Mouse (Mus musculus) left cerebral cortex, adult 2 months (tissue): ENCODE data around the gene Scarb1. TPM values are rescaled to one million over a fixed set of nuclear protein-coding genes. Genes with fewer than 3 reads are reported as not detected.
"Not testable (repeated sequence)": the region's sequence is repeated elsewhere in the genome, so short reads cannot be mapped to it uniquely, and the experiment has no call there.

Experiments used
- DNase-seq, 2 experiments: peaks; one replicate each; pipeline ENCODE4 v3.0.0; 2021 to 2022; ENCODE audit warnings: low spot score in 2 of 2, mixed read lengths in 1 of 2; ENCODE audit errors: extremely low spot score in 1 of 2
- H3K27ac ChIP-seq: fragments of 200-600 bp; 2 replicates; pipeline ENCODE4 v1.8.1; 2022
- H3K4me3 ChIP-seq: fragments of 200-600 bp; 2 replicates; pipeline ENCODE4 v1.8.1; 2022
- CTCF ChIP-seq: fragments of 200-600 bp; IDR thresholded peaks from 2 replicates; pipeline ENCODE4 v1.8.1; 2022; ENCODE audit warnings: antibody characterized with exemption, mild to moderate bottlenecking, moderate library complexity
- intact Hi-C: fragments of 180-260 bp; cut with DNase I; formaldehyde crosslinking; loops from one replicate; pipeline ENCODE4 v1.15.1; 2025
- long read RNA-seq, 2 experiments: library from polyadenylated mRNA; stranded (forward); transcript quantifications; one replicate each; pipeline ENCODE4 v2.0.0; 2021; ENCODE audit warnings: borderline mapping rate in 2 of 2
- total RNA-seq, 2 experiments: library from RNA; stranded (reverse); gene quantifications; 2 replicates each; pipeline ENCODE4 v1.2.3; 2021

Scarb1 gene
- 10 to 100 TPM; 24.4 to 29.6 TPM for total RNA-seq
- long read RNA-seq, experiment 1, transcript Scarb1-201 (13 exons, 2,521 nt), result minor isoform, 6 of 19 reads
- long read RNA-seq, experiment 1, transcript Scarb1-202 (12 exons, 2,367 nt), result major isoform, 12 of 19 reads
- long read RNA-seq, experiment 1, partial matches to known transcripts, result 1 of 19 reads
- long read RNA-seq, experiment 1, other reads (novel, unspliced or antisense), result 0 of 19 reads
- long read RNA-seq, experiment 2, transcript Scarb1-202 (12 exons, 2,367 nt), result major isoform, 14 of 27 reads
- long read RNA-seq, experiment 2, transcript Scarb1-201 (13 exons, 2,521 nt), result minor isoform, 9 of 27 reads
- long read RNA-seq, experiment 2, partial matches to known transcripts, result 2 of 27 reads
- long read RNA-seq, experiment 2, other reads (novel, unspliced or antisense), result 2 of 27 reads

GRCm38 (mm10) chr5:125340547-125341262 lies at the start of gene Scarb1:
Gene Scarb1, minus strand, starts transcription at chr5:125341094.
- Histone ChIP-seq H3K27ac (peak within 1 kb of the TSS; percentile 82), H3K4me3 (peak within 1 kb of the TSS; percentile 73)
- intact Hi-C loops, result loop anchor here (5.0 kb wide), 1 partner anchor 43 kb away; no protein-coding TSS in a partner anchor
- no peak; the same call in 1 of the 2 replicates for TF ChIP-seq CTCF
- DNase-seq, result peak; percentile 85 to 86

GRCm38 (mm10) chr5:125389579-125390441 lies 48.9 kb upstream of the Scarb1 start, which contains the start of gene Ubc:
Gene Ubc, minus strand, starts transcription at chr5:125390202.
- TF ChIP-seq CTCF, result no peak
- H3K27ac ChIP-seq, result peak within 1 kb of the TSS; percentile 100
- intact Hi-C loops, result loop anchor here (1.0 kb wide), 1 partner anchor 15 kb away; no protein-coding TSS in a partner anchor
- H3K4me3 ChIP-seq, result peak within 1 kb of the TSS; percentile 98
- DNase-seq, result peak; percentile 81 to 82

DNA sequence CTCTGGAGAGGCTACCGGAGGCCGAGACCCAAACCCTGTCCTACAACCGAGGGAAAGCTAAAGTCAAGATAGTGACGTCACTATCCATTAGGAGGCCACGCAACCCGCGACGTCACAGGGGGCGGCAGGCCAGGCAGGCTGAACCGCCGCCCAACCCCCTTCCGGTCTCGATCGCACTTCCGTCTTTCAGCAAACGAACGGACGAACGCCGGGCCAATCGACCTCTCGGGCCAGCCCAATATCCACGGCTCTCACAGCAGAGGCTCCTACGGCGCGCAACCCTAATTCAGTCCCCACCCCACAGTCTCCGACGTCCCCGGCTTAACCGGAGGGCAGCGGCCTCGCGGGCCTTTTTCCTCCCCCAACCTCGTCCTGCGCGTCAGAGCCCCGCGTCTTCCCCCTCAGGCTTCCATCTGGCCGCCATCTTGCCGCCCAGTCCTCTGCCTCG lies 48.3 kb upstream of the Scarb1 start, which contains the start of gene Gm10382:
Gene Gm10382, plus strand, starts transcription at position 192 of the 448 bp plus-strand sequence.
- DNase-seq, result peak; percentile 79 to 81
- TF ChIP-seq CTCF, result no peak
- Histone ChIP-seq H3K4me3 (peak within 1 kb of the TSS; percentile 98), H3K27ac (peak within 1 kb of the TSS; percentile 100)
- intact Hi-C loops, result loop anchor here (1.0 kb wide), 1 partner anchor 16 kb away; no protein-coding TSS in a partner anchor

GRCm38 (mm10) chr5:125388358-125389092 lies 47.6 kb upstream of the Scarb1 start:
- no peak for DNase-seq
- peak overlapping the region; percentile 98 for H3K4me3 ChIP-seq
- H3K27ac ChIP-seq, result peak overlapping the region; percentile 100
- intact Hi-C loops, result loop anchor here (1.0 kb wide), 1 partner anchor 17 kb away; no protein-coding TSS in a partner anchor
- no peak for TF ChIP-seq CTCF

- DNase-seq, intact Hi-C loops, H3K27ac ChIP-seq: not testable (repeated sequence)
- H3K4me3 ChIP-seq, result peak overlapping the region; percentile 21; the same call in 1 of the 2 replicates
Observed at GRCm38 (mm10) chr5:125387295-125387694, 46.4 kb upstream of the Scarb1 start.

DNA sequence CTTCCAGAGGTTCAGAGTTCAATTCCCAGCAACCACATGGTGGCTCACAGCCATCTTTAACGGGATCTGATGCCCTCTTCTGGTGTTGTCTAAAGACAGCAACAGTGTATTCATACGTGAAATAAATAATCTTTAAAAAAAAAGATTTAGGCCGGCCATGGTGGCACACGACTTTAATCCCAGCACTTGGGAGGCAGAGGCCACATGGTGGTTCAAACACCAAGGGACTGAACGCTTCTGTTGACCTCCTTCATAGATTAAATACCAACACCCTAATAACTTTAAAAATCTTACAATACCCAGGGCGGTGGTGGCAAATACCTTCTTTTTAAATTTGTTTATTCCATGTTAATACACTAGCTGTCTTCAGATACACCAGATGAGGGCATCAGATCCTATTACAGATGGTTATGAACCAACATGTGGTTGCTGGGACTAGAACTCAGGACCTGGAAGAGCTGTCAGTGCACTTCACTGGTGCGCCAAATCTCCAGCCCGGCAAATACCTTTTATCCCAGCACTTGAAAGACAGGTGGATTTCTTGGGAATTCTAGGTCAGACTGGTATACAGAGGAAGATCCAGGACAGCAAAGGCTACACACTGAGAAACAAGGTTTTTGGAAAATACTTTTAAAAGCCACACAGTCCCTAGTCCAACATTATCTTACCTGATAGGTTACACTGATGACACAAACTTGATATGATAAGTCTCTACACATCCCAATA lies 44.5 kb upstream of the Scarb1 start:
- Histone ChIP-seq H3K4me3 (peak overlapping the region; percentile 44), H3K27ac (no peak overlapping the region)
- intact Hi-C loops, result no loop called here
- no peak for DNase-seq
- no peak; the same call in 1 of the 2 replicates for TF ChIP-seq CTCF

- Histone ChIP-seq H3K27ac (no peak overlapping the region), H3K4me3 (peak overlapping the region; percentile 44)
- DNase-seq, result no peak
- intact Hi-C loops, result loop anchor here (5.0 kb wide), 1 partner anchor 207 kb away; the partner anchor contains the start of gene Ncor2
- no peak for TF ChIP-seq CTCF
Observed at GRCm38 (mm10) chr5:125384512-125385214, 43.8 kb upstream of the Scarb1 start.

- Histone ChIP-seq H3K4me3 (no peak overlapping the region), H3K27ac (no peak overlapping the region)
- intact Hi-C loops, result loop anchor here (2.0 to 5.0 kb wide), 2 partner anchors 79 to 207 kb away; partner anchors contain the start of gene Ncor2
- no peak for TF ChIP-seq CTCF
- DNase-seq, result no peak
Observed at GRCm38 (mm10) chr5:125383637-125384420, 42.9 kb upstream of the Scarb1 start.
